Mouse (Mus musculus) megakaryocyte-erythroid progenitor cell, adult 5-6 weeks (primary cell): ENCODE data around the gene Nufip2. TPM values are rescaled to one million over a fixed set of nuclear protein-coding genes. Genes with fewer than 3 reads are reported as not detected.
"Not testable (repeated sequence)": the region's sequence is repeated elsewhere in the genome, so short reads cannot be mapped to it uniquely, and the experiment has no call there.

Experiments used
- ATAC-seq: replicated peaks from 2 replicates; pipeline ENCODE4 v1.8.0; 2016; ENCODE audit warnings: mild to moderate bottlenecking, inconsistent platforms; ENCODE audit not compliant: severe bottlenecking, poor library complexity, low FRiP score, low TSS enrichment
- total RNA-seq, 2 experiments: library from RNA; stranded (forward) in 1 of 2; stranded (reverse) in 1 of 2; fragments of 200-1000, 215-1000 nt in 1 of 2; fragments of >200 nt in 1 of 2; fragmentation: Nextera tagmentation in 1 of 2; gene quantifications; 2 replicates each; pipeline ENCODE4 v1.2.3; 2014 to 2017

Gene Nufip2
- total RNA-seq (2014; fragmentation: Nextera tagmentation) (60.0 and 67.4 TPM in 2 replicates), total RNA-seq (2017) (78.5 and 79.1 TPM in 2 replicates)

DNA sequence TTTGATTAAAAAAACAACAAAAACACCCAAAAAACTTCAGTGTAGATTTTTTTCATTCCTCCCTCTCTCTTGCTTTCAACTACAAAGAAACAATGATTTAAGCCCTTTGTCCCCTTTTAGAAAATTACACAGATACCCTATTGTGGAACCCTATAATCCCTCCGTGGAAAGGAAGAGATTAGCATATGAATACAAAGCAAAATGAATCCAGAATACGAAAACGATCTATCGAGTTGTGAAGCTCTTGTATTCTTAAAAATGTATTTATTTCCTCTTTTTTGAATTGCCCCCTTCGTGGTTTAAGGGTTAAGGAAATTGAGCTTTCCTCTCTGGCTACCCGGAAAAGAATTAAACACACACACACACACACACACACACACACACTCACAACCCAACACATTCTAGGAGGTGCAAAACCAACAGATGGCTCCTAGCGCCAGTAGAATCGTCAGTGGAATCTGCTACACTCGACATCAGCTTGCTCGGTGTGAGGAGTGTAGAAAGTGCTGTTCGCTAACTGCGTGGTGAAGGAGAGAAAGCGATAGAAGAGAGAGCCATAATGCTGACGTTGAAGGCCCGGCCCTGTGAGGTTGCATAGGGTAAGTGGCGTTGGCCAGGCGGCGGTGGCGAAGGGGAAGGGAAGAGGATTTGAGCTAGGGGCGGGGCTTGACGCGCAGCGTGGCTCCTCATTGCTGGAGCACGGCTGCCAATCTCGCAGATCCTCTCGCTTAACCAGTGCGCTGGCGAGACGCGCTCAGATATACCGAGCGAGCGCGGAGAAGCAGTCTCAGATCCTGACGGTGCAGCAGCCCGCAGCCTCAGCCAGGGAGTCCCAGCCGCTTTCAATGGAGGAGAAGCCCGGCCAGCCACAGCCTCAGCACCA, at the start of gene Nufip2:
Gene Nufip2 (plus strand): TSS at position 773 of the 883 bp plus-strand sequence.
- peak; percentile 99 for ATAC-seq

DNA sequence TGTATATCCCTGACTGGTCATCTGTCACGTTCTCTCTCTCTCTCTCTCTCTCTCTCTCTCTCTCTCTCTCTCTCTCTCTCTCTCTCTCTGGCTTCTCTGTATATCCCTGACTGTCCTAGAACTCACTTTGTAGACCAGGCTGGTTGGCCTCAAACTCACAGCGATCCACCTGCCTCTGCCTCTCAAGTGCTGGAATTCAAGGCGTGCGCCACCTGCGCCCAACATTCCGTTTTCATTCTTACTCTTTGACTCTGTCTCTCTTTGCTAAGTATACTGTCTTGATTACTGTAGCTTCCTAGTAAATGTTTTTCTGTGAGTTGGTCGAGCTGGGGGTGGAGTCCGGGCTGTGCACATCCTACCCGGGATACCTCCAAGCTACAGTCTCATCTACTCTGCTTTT, 44.6 kb upstream of the Nufip2 start:
- ATAC-seq, result no peak

DNA sequence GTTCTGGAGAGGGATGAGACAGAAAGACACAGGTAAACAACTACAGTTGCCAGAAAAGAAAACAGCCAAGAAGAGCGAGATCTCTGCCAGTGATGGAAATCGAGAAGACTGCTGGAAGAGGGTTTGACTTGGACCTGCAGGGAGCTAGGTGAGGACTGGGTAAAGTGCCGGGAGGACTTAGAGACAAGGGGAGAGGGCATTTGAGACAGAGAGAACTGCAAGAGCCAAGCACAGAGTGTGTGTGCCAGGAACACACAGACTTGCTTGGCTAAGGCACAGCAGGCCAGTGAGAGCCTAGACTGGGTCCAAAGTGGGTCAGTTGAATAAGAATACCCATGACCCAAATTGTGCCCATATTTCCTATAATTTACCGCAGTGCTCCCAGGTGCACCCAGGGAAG, 40.5 kb upstream of the Nufip2 start:
- no peak for ATAC-seq

DNA sequence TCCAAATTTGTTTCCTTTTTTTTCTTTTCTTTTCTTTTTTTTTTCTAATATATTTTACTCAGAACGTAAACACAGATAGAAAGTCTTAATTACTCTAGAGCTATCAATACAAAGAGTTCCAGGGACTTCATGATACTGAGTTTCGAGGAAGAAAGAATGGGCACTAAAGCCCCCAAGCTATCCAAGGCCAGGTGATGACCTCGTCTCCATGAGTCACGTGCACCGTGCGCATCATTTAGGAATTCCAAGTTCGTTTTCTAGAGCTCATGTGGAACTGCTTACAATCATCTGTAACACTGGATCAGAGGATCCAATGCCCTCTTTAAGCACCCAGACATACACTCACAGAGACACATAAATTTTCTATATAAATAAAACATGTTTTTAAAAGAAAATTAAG, 37.1 kb upstream of the Nufip2 start:
- ATAC-seq, result no peak

- no peak for ATAC-seq
Measured at GRCm38 (mm10) chr11:77652484-77652883, 33.5 kb upstream of the Nufip2 start.

GRCm38 (mm10) chr11:77653406-77654190, 32.4 kb upstream of the Nufip2 start:
- not testable (repeated sequence) for ATAC-seq

GRCm38 (mm10) chr11:77659986-77660385, 26.0 kb upstream of the Nufip2 start:
- no peak for ATAC-seq

GRCm38 (mm10) chr11:77663639-77664038, 22.3 kb upstream of the Nufip2 start:
- ATAC-seq, result no peak

- no peak for ATAC-seq
Measured at GRCm38 (mm10) chr11:77664046-77664445, 21.9 kb upstream of the Nufip2 start.

GRCm38 (mm10) chr11:77665384-77665783, 20.6 kb upstream of the Nufip2 start:
- not testable (repeated sequence) for ATAC-seq

DNA sequence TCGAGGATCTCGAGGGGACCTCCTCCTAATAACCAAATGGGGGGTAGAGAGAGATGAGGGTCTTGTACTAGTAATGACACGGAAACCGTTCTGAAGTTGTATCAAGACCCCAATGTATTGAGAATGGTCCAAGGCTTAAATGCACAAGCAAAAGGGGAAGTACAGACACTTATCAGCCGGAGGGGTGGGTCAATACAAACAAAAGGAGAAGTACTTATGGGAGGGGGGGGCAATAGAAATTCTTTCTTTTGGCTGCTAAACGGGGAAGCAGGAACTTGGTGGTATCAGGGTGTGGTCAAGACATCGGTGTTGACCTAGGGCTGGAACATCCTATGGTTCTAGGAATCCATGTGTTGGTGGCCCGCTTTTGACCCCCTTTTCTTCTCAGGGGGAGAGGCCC, 19.2 kb upstream of the Nufip2 start:
- not testable (repeated sequence) for ATAC-seq

DNA sequence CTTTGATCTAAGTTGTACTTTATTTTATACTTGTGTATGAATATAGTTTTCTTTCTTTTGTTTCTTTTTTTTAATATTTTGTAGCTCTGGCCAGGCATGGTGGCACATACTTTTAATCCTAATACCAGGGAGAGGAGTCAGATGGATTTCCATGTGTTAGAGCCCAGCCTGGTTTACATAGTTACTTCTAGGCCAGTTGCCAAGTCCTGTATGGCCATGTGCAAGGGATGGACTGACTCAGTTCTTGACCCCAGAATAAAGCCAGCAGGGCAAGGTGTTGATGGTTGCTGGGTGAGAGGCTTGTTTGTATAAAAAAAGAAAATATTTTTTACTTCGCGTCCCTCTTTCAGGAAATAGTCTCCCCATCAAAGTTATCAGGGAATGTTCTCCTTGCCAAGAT, 13.2 kb upstream of the Nufip2 start:
- no peak for ATAC-seq

DNA sequence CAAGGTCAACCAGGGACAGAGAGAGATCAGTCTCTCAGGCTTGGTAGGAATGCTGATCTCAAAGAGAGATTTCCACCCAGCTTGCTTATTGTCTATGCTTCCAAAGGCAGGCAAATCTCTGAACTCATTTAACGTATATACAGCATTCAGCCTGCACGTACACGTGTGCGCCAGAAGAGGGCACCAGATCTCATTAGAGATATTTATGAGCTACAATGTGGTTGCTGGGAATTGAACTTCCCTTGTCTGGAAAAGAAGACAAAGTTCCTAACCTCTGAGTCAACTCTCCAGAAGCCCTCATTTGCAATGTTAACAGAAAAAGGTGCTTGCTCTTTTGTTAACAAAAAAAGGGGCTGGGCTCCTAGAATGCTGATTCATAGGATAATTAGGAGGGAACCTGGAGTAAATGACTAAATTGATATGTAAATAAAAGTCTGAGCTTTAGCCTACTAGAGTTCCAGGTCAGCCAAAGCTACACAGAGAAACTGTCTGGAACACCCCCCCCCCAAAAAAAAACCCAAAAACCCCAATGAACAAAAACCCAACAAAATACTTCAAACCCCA, 12.4 kb upstream of the Nufip2 start:
- 0 out of 2 replicates have a peak, but pooled peaks have one; percentile 41 for ATAC-seq

DNA sequence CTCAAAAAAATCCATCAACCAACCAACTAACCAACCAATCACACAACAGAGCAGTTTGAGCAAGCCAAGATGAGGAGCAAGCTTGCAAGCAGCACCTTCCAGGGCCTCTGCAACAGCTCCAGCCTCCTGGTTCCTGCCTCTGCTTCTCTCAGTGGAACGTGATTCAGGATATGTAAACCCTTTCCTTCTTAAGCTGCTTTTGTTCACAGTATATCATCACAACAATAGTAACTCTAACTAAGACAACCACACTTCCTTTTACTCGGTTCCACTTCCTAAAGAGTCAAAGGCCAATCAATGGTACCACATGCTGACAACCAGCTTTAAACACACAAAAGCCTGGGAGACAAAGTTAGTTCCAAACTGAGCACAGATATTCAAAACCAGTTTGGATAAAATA, 5.9 kb upstream of the Nufip2 start:
- ATAC-seq, result no peak

GRCm38 (mm10) chr11:77684896-77685295, 1.1 kb upstream of the Nufip2 start:
- ATAC-seq, result no peak

DNA sequence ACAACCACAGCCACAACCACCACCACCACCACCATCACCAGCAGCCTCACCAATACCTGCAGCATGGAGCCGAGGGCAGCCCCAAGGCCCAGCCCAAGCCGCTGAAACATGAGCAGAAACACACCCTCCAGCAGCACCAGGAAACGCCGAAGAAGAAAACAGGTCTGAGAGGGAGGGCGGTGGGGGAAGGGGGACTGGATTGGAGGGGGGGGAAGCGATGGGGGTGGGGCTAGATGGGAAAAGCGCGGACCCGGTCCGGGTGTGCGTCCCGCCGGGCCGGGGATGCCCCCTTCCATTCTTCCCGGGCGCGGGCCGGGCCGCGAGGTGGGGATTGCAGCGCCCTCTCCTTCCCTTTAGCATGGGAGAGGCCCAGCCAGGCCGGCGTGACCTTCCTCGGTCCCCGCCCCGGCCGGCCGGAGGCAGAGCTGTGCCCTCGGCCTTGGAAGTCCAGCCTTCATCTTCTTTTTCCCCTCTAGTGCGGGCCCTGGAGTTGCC, 438 bp downstream of the Nufip2 start:
- ATAC-seq, result no peak

DNA sequence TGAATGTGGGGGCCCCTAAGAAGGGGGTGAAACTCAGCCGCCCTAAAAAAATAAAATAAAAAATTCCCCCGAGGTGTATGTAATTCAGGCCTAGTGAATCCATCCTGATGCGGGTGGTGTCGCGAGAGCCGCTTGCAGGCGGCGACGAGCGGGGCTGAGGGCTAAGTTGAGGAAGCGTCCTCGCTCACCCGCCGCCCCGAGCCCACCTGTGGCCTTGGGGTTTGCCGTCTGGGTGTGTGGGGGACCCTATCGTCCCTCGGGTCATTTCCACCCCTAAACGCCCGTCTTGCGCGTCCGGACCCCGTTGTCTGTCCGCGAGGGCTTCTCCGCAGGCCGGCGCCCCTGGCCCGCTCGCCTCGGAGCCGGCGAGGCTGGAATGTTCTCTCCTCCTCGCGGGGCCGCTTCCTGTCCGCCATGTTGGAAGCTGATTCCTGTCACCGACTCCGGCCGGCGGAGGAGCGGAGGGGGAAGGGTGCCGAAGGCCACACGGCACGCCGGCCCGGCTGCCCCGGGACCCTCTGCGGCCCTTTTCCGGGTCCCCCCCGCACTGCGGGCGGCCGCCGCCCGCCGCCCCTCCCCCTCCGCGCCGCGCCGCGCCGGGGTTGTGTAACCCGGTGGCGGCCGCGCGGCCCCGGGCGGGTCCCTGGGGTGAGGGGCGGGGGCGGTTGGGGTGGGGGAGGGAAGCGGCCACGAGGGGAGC, 1.0 kb downstream of the Nufip2 start:
- no peak for ATAC-seq

GRCm38 (mm10) chr11:77687541-77688131, 1.7 kb downstream of the Nufip2 start:
- no peak for ATAC-seq

- ATAC-seq, result no peak
Measured at GRCm38 (mm10) chr11:77693026-77693425, 7.1 kb downstream of the Nufip2 start.
